Mouse (Mus musculus) R1 (cell line): ENCODE measurements around the gene Tpp1.

Experiments used
- DNase-seq: peaks from one replicate; pipeline ENCODE4 v3.0.0-alpha.2; 2018; ENCODE audit warnings: low read depth, low spot score

The Tpp1 gene

DNA sequence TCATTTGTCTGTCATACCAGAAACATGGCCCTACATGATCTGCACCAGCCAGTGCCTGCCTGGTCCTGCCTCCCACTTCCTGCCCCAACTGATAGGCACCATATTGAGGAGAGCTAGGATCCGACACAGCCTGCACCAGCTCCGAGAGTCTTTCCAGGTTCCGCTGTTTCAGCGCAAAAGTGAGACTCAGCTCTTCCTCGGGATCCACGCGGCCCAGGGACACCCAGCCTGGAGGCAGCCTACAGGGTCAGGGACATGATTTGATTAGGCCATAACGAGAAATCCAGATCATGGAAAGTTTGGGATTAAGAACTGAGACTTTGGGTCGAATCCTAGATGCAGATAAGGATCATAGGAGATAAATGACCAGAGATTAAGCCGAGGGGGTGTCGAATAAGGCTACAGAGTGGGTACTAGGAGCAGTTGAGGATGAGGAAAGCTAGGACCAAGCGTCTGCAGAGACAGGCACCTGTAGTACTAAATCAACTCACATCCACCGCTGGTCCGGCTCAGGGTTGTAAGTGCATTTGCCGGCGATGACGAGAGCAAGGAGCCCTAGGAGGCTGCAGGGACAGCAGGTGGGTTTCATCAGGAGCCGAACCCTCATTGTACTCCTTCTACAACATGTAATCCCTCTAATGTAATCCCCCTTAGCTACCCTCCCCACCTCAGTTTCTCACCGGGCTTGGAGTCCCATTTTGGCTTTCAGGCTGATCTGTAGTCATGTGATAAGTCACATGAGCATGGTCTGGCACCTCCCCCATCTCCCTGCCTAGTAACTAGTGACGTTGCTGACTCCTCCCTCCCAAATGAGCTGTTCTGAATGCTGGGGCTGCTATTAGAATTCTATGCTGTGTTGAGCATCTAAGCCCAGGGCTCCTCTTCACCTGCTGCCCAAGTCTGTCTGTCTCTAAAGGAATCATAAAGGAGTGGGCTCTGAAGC lies at the start of gene Tpp1:
Gene Tpp1, minus strand, starts transcription at position 745 of the 943 bp plus-strand sequence.
- peak; percentile 94 for DNase-seq

DNA sequence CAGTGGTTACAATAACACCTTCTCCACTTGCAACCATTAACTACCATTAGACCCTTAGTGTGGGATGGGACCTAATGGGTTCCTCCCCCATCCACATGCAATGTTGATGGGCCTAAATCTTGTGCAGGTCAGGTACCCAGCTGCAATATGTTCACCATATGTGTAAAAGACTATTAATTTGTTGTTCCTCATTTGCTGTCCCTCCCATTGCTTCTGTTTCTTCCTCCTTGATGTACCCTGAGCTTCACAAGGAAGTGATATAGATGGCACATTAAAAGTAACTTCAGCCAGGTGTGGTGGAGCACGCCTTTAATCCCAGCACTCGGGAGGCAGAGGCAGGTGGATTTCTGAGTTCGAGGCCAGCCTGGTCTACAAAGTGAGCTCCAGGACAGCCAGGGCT lies 44.9 kb upstream of the Tpp1 start:
- DNase-seq: no peak

GRCm38 (mm10) chr7:105795759-105796366 lies 43.8 kb upstream of the Tpp1 start:
- peak; percentile 21 for DNase-seq

GRCm38 (mm10) chr7:105793701-105794100 lies 41.7 kb upstream of the Tpp1 start:
- peak; percentile 24 for DNase-seq

GRCm38 (mm10) chr7:105791147-105791546 lies 39.1 kb upstream of the Tpp1 start:
- DNase-seq: no peak

- DNase-seq: no peak
Observed at GRCm38 (mm10) chr7:105787285-105788140, 35.5 kb upstream of the Tpp1 start, which contains the start of gene Dchs1. Gene Dchs1 (minus strand): TSS chr7:105787654.

DNA sequence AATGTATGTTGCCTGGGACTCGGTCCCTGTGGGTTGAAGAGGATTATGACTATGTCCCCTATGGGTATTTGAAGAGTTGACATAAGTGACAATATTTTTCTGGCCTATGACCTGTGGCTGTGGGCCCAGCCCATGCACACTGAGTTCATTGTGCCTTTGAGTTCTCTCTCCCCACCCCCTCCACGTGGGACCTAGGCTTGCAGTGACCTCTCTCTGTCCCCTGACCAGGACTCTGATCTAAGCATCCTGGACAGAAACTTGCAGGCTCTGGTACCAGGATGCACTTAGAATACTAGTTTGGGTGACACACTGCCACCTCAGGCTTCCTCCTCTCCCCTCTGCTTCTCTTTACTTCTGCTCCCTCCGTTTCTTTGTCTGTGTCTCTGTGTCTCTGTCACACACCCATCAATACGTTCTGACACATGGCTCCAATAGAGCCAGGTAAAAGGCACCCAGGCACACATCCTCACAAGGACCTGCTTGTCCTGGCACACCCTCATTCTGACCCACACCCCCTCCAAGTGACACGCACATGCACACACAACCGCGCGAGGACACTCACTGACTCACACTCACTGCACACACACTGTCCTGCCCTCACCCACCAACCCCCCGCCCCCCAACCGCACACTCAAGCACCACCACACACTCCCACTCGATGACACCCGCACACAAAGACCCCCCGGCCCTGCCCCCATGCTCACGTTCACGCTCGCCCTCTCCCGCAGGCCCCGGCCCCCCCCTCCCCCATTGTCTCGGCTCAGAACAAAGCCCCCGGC lies 34.7 kb upstream of the Tpp1 start:
- DNase-seq: no peak

- DNase-seq: no peak
Observed at GRCm38 (mm10) chr7:105784556-105784955, 32.5 kb upstream of the Tpp1 start.

- no peak for DNase-seq
Observed at GRCm38 (mm10) chr7:105783861-105784260, 31.8 kb upstream of the Tpp1 start.

DNA sequence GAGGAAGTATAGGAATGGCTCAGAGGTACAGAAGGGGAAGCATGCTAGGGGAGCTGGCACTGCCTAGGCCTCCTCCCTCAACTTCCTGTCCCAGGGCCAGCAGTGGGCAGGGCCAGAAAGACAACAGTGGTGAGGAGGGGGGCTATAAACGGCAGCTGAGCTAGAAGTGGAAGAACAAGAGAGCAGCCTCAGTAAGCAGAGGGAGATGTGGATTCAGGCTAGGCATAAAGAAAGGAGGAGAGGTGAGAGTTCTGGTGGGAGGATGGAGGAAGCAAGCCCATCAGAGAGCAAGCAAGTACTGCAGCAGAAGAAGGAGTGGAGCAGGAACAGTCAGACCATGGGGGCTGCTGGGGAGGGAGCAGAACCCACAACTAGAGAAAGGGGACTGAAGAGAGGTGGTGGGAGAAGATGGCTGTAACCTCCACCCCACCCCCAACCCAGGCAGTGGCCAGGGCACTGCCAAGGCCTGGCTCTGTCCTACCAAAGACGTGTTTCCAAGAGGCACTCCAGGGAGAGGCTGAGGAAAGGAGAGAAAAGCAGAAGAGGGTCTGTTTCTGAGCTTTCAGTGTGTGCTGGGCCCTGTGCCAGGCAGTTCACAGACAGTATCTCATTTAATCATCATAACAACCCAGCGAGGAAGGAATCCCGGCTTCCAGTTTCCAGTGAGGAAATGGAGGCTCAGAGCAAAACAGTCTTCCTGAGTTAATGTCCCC lies 26.7 kb upstream of the Tpp1 start:
- no peak for DNase-seq

- no peak for DNase-seq
Observed at GRCm38 (mm10) chr7:105777797-105778552, 25.9 kb upstream of the Tpp1 start.

DNA sequence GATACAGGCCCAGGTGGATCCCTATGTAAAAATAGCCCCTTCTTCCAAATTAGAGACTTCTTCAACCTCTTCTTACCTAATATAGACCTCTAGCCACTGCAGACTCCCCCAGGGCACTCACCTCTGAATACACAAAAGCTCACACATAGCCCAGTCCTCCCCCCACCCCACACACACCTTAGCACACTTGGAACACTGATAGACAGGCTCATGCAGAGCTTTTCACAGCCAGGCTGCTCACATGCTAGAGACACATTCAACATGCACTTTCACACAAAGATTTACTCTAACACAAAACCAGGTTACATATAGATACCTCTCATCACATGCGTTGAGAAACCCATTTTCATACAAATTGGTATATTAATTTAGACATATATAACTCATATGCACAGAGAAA lies 25.3 kb upstream of the Tpp1 start:
- DNase-seq: no peak

GRCm38 (mm10) chr7:105776026-105776425 lies 24.0 kb upstream of the Tpp1 start:
- DNase-seq: no peak

DNA sequence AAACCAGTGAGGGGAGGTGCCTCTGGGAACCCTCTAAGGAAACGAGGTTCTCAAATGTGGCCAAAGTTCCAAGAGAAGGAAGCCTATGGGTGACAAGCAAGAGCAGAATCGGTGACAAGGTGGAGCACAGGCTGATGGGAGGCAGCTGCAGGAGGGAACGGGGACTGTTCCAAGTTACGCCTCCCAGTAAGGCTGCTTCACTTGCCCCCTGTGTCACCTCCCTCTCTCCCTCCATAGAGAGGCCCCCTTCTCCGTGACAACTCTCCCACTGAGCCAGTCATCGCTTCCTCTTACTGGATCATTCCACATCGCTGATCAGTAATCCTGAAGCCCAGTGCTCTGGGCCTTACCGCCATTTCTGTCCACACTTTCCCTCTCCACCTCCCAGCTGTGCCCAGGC lies 22.6 kb upstream of the Tpp1 start:
- no peak for DNase-seq

DNA sequence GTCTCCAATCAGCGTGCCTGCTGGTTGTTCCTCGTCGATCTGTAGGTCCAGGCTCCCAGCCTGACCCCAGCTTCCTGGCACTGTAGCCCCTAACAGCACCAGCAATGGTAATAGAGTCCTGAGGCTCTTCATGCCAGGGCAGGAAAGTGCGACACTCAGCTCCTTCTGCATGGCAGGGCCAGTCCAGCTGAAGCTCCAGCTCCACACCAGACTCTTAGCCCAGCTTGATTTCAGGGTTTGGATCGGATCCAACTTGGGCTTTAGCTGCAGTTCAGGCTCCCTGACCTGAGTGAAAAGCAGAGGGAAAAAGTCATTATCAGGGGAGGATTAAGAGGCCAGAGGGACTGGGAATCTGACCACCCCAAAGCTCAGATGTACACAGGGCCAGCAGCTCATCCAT lies 21.0 kb upstream of the Tpp1 start:
- DNase-seq: no peak

- no peak for DNase-seq
Observed at GRCm38 (mm10) chr7:105772331-105772730, 20.3 kb upstream of the Tpp1 start.

GRCm38 (mm10) chr7:105769959-105770358 lies 17.9 kb upstream of the Tpp1 start:
- no peak for DNase-seq

GRCm38 (mm10) chr7:105767729-105768165 lies 15.7 kb upstream of the Tpp1 start:
- DNase-seq: no peak

DNA sequence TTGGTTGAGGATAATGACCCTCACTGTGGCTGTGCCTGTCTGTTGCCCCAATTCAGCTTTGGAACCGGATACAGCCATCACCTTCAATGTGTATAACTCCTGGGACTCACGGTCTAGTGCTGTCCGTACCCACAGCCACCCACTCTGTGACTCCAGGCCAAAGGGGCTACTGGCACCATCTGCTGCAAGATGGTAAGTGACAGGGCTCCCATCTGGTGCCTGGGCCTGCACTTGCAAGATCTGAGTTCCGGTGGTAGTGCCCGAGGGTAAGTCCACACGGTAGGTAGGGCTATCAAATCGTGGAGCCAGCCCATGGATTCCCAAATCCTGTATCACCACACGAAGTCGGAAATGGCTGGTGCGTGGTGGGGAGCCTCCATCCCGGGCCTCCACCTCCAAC lies 12.3 kb upstream of the Tpp1 start:
- no peak for DNase-seq
